Mouse (Mus musculus) stomach, embryonic 15.5 days (tissue): Measurements from ENCODE around the gene Vax1. TPM values are rescaled to one million over a fixed set of nuclear protein-coding genes. Genes with fewer than 3 reads are reported as not detected.

ENCODE experiments used
- ATAC-seq: fragments of 200-750 bp; cut with Nextera tagmentation; 2 replicates; pipeline ENCODE4 v1.8.0; 2017; ENCODE audit warnings: low read depth, moderate number of reproducible peaks, moderate TSS enrichment; ENCODE audit not compliant: insufficient read depth, low FRiP score
- H3K27ac ChIP-seq: fragments of 300-500 bp; sonication (generic); 2 replicates; pipeline ENCODE4 v1.5.1; 2015; ENCODE audit warnings: mild to moderate bottlenecking, inconsistent platforms
- H3K27me3 ChIP-seq: fragments of 300-500 bp; sonication (generic); replicated peaks from 2 replicates; pipeline ENCODE4 v1.6.1; 2015; ENCODE audit warnings: inconsistent platforms
- H3K36me3 ChIP-seq: fragments of 300-500 bp; sonication (generic); 2 replicates; pipeline ENCODE4 v1.6.1; 2015; ENCODE audit warnings: inconsistent platforms
- H3K4me1 ChIP-seq: fragments of 300-500 bp; sonication (generic); 2 replicates; pipeline ENCODE4 v1.6.1; 2015; ENCODE audit warnings: inconsistent platforms
- H3K4me2 ChIP-seq: fragments of 300-500 bp; sonication (generic); 2 replicates; pipeline ENCODE4 v1.6.1; 2015; ENCODE audit warnings: mild to moderate bottlenecking, inconsistent platforms
- H3K4me3 ChIP-seq: fragments of 300-500 bp; sonication (generic); replicated peaks from 2 replicates; pipeline ENCODE4 v1.5.1; 2015; ENCODE audit warnings: inconsistent platforms
- H3K9ac ChIP-seq: fragments of 300-500 bp; sonication (generic); 2 replicates; pipeline ENCODE4 v1.6.1; 2015; ENCODE audit warnings: inconsistent platforms
- H3K9me3 ChIP-seq: fragments of 300-500 bp; sonication (generic); 2 replicates; pipeline ENCODE4 v1.6.1; 2016; ENCODE audit warnings: inconsistent platforms
- WGBS: fragments of 180-500 bp; shearing (Covaris S2); methylation state at CpG from one replicate; pipeline ENCODE4 v1.1.7; 2015; 5-methylcytosine and 5-hydroxymethylcytosine counted together
- polyA plus RNA-seq: library from polyadenylated mRNA; unstranded; fragments of >200 nt; fragmentation: Nextera tagmentation; extraction: Ambion mirVana; gene quantifications from 2 replicates; pipeline ENCODE4 v1.2.1, GENCODE M21; 2015

The Vax1 gene
- polyA plus RNA-seq, 1 experiment from 2014 or later = not detected

GRCm38 (mm10) chr19:59167871-59168270 lies 2.0 kb downstream of the Vax1 start:
- Histone ChIP-seq H3K4me1 (peaks cover 27% of the 10 kb centered on the region), H3K27ac (no peak overlapping the region), H3K4me3 (no peak overlapping the region), H3K9ac (no peak overlapping the region), H3K36me3 (no peaks in the 10 kb centered on the region), H3K4me2 (no peak overlapping the region), H3K9me3 (no peaks in the 10 kb centered on the region), H3K27me3 (peaks cover 90% of the 10 kb centered on the region)
- no peak for ATAC-seq
- 26% methylated on average over 5 of the region's 5 CpGs for WGBS

DNA sequence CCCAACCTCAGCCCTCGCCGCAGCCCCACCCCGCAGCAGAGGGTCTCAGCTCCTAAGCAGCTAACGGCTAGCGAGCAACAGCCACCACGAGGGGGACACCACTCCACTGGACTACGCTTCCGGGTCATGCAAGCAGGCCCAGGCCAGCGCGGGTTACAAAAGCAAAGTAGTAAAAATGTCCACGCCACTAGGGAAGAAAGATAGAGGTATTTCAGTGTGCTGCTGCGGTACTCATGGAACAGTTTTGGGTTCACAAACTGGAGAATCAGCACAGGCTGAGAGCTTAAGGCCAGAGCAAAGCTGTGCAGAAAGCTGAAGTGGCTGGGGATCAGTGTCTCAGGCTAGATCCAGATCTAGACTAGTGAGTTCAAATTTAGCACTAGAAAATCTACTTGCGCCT lies 3.0 kb downstream of the Vax1 start:
- H3K4me3 ChIP-seq = peak overlapping the region; percentile 38
- peak overlapping the region; percentile 78 for H3K4me2 ChIP-seq
- H3K36me3 ChIP-seq = no peaks in the 10 kb centered on the region
- no peak for ATAC-seq
- no peak overlapping the region for H3K9ac ChIP-seq
- H3K4me1 ChIP-seq = peaks cover 27% of the 10 kb centered on the region
- H3K9me3 ChIP-seq = no peaks in the 10 kb centered on the region
- WGBS = 8% methylated on average over 13 of the region's 13 CpGs
- H3K27ac ChIP-seq = no peak overlapping the region
- H3K27me3 ChIP-seq = peaks cover 90% of the 10 kb centered on the region

GRCm38 (mm10) chr19:59166311-59166761 lies 3.5 kb downstream of the Vax1 start:
- no peaks in the 10 kb centered on the region for H3K9me3 ChIP-seq
- H3K4me1 ChIP-seq = peaks cover 25% of the 10 kb centered on the region
- ATAC-seq = no peak
- H3K9ac ChIP-seq = no peak overlapping the region
- H3K4me2 ChIP-seq = peak overlapping the region; percentile 78
- H3K27ac ChIP-seq = no peak overlapping the region
- under 1% methylated on average over 31 of the region's 55 CpGs for WGBS
- peaks cover 90% of the 10 kb centered on the region for H3K27me3 ChIP-seq
- H3K4me3 ChIP-seq = peak overlapping the region; percentile 38
- no peaks in the 10 kb centered on the region for H3K36me3 ChIP-seq

GRCm38 (mm10) chr19:59165577-59165976 lies 4.3 kb downstream of the Vax1 start:
- Histone ChIP-seq H3K9me3 (no peaks in the 10 kb centered on the region), H3K9ac (no peak overlapping the region), H3K4me1 (peaks cover 24% of the 10 kb centered on the region), H3K4me2 (no peak overlapping the region), H3K36me3 (no peaks in the 10 kb centered on the region), H3K4me3 (peak overlapping the region; percentile 38; the same call in 1 of the 2 replicates), H3K27ac (no peak overlapping the region), H3K27me3 (peaks cover 90% of the 10 kb centered on the region)
- ATAC-seq = no peak
- 6% methylated on average over 7 of the region's 7 CpGs for WGBS

GRCm38 (mm10) chr19:59164896-59165560 lies 4.8 kb downstream of the Vax1 start:
- Histone ChIP-seq H3K9me3 (no peaks in the 10 kb centered on the region), H3K27me3 (peaks cover 88% of the 10 kb centered on the region), H3K36me3 (no peaks in the 10 kb centered on the region), H3K4me1 (peaks cover 21% of the 10 kb centered on the region), H3K27ac (no peak overlapping the region), H3K4me2 (no peak overlapping the region), H3K9ac (no peak overlapping the region), H3K4me3 (no peak overlapping the region)
- ATAC-seq = no peak
- WGBS = 7% methylated on average over 16 of the region's 16 CpGs

- H3K27me3 ChIP-seq = peaks cover 82% of the 10 kb centered on the region
- H3K27ac ChIP-seq = no peak overlapping the region
- no peak for ATAC-seq
- H3K4me2 ChIP-seq = no peak overlapping the region
- H3K9me3 ChIP-seq = no peaks in the 10 kb centered on the region
- no peak overlapping the region for H3K4me3 ChIP-seq
- H3K4me1 ChIP-seq = peaks cover 12% of the 10 kb centered on the region
- no peaks in the 10 kb centered on the region for H3K36me3 ChIP-seq
- H3K9ac ChIP-seq = no peak overlapping the region
- 19% methylated on average over 1 of the region's 1 CpGs for WGBS
Observed at GRCm38 (mm10) chr19:59164111-59164510, 5.7 kb downstream of the Vax1 start.

DNA sequence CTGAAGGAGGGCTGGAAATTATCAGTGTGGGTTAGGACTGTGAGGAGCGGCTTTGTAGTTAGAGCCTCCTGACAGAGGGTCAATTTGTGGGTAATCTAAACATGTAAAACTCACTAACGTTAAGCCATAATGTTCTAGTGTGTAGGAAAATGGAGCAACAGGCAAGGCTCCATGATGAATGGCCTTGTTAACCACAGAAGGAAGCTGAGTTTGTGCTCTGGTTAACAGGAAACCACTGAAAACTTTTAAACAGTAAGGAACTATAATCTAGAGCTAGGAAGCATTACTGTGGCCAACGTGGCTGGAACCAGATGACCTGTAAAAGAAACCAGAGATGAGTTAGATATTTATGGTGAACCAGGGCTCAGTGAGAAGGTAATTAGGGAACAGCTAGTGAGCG lies 13.2 kb downstream of the Vax1 start:
- WGBS = 38% methylated on average over 4 of the region's 4 CpGs
- no peak overlapping the region for H3K4me3 ChIP-seq
- ATAC-seq = no peak
- no peak overlapping the region for H3K9ac ChIP-seq
- no peaks in the 10 kb centered on the region for H3K4me1 ChIP-seq
- no peaks in the 10 kb centered on the region for H3K36me3 ChIP-seq
- no peak overlapping the region for H3K4me2 ChIP-seq
- peaks cover 18% of the 10 kb centered on the region for H3K27me3 ChIP-seq
- no peak overlapping the region for H3K27ac ChIP-seq
- no peaks in the 10 kb centered on the region for H3K9me3 ChIP-seq

DNA sequence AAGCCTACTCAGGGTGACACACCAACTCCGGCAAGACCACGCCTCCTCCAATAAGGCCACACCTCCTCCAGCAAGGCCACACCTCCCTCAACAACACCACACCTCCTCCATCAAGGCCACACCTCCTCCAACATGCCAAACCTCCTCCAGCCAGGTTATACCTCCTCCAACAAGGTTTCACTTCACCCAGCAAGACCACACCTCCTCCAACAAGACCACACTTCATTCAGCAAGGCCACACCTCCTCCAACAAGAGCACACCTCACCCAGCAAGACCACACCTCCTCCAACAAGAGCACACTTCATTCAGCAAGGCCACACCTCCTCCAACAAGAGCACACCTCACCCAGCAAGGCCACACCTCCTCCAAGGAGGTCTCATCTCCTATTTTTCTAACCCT lies 15.7 kb downstream of the Vax1 start:
- Histone ChIP-seq H3K9me3 (no peaks in the 10 kb centered on the region), H3K36me3 (no peaks in the 10 kb centered on the region), H3K4me2 (no peak overlapping the region), H3K4me1 (no peaks in the 10 kb centered on the region), H3K4me3 (no peak overlapping the region), H3K9ac (no peak overlapping the region), H3K27ac (no peak overlapping the region), H3K27me3 (no peaks in the 10 kb centered on the region)
- WGBS = 76% methylated on average over 2 of the region's 2 CpGs
- ATAC-seq = no peak

DNA sequence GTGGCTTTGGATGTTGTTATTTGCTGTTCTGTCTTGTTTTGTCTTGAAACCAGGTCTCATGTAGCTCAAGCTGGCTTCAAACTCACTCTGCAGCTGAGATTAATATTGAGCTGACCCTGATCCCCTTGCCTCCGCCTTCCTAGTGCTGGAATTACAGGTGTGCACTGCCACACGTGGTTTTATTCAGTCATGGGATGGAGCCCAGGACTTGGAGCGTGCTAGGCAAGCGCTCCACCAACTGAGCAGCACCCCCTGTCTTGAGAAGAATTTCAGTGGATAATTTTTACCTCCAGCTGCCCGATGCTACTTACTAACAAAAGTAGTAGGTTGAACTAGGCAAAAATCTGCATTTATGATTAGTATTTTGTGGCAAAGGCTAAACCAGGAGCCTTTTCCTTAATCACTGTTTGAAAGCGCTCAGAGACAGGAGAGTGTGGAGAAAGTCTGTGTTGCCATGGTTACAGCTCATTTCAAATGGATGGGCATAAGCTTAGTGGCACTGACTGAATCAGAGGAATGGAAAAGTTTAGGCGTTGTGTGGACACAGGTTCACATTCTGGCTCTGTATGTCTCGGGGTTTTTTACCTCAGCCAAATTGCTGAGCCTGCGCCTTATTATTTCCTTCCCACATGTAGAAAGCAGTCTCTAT lies 24.2 kb downstream of the Vax1 start:
- Histone ChIP-seq H3K4me3 (no peak overlapping the region), H3K36me3 (no peaks in the 10 kb centered on the region), H3K9me3 (no peaks in the 10 kb centered on the region), H3K27ac (no peak overlapping the region), H3K9ac (no peak overlapping the region), H3K27me3 (no peaks in the 10 kb centered on the region), H3K4me2 (no peak overlapping the region), H3K4me1 (no peaks in the 10 kb centered on the region)
- 63% methylated on average over 9 of the region's 9 CpGs for WGBS
- no peak for ATAC-seq

GRCm38 (mm10) chr19:59145064-59145463 lies 24.8 kb downstream of the Vax1 start:
- ATAC-seq = no peak
- Histone ChIP-seq H3K27ac (no peak overlapping the region), H3K9ac (no peak overlapping the region), H3K4me3 (no peak overlapping the region), H3K9me3 (no peaks in the 10 kb centered on the region), H3K36me3 (no peaks in the 10 kb centered on the region), H3K27me3 (no peaks in the 10 kb centered on the region), H3K4me1 (no peaks in the 10 kb centered on the region), H3K4me2 (no peak overlapping the region)
- WGBS = 71% methylated on average over 6 of the region's 6 CpGs

- Histone ChIP-seq H3K9ac (no peak overlapping the region), H3K27ac (no peak overlapping the region), H3K4me1 (no peaks in the 10 kb centered on the region), H3K4me3 (no peak overlapping the region), H3K36me3 (no peaks in the 10 kb centered on the region), H3K27me3 (no peaks in the 10 kb centered on the region), H3K9me3 (no peaks in the 10 kb centered on the region), H3K4me2 (no peak overlapping the region)
- ATAC-seq = no peak
- WGBS = 72% methylated on average over 4 of the region's 4 CpGs
Observed at GRCm38 (mm10) chr19:59142206-59142605, 27.6 kb downstream of the Vax1 start.

DNA sequence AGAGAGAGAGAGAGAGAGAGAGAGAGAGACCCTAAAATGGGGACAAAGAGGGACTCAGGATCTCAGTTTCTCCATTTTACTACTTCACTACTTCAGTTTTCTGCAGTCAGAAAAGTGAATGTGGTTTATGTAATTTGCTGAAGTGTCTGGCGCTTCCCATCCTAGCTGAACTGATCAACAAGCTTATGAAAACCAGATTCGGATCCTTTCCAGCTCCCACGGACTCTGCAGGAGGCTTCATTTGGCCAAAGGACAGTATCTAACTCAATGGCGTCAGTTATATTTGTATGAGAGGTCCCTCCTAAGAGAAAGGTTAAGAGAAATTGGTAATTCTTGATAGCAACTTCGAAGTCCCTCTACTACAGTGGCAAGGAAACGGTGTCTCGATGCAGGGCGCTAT lies 34.5 kb downstream of the Vax1 start:
- no peaks in the 10 kb centered on the region for H3K27me3 ChIP-seq
- 74% methylated on average over 8 of the region's 8 CpGs for WGBS
- no peak for ATAC-seq

More for the DNA sequence above, 34.5 kb downstream of the Vax1 start:
- no peak overlapping the region for H3K4me3 ChIP-seq
- H3K9me3 ChIP-seq = no peaks in the 10 kb centered on the region
- H3K36me3 ChIP-seq = no peaks in the 10 kb centered on the region
- H3K4me2 ChIP-seq = no peak overlapping the region
- no peak overlapping the region for H3K27ac ChIP-seq
- no peak overlapping the region for H3K9ac ChIP-seq
- H3K4me1 ChIP-seq = no peaks in the 10 kb centered on the region
